Mouse (Mus musculus) lung, postnatal 14 days (tissue): ENCODE data around the gene Ube2i.

ENCODE experiments used
- DNase-seq: peaks from one replicate; pipeline ENCODE4 v3.0.0; 2021

Ube2i gene

DNA sequence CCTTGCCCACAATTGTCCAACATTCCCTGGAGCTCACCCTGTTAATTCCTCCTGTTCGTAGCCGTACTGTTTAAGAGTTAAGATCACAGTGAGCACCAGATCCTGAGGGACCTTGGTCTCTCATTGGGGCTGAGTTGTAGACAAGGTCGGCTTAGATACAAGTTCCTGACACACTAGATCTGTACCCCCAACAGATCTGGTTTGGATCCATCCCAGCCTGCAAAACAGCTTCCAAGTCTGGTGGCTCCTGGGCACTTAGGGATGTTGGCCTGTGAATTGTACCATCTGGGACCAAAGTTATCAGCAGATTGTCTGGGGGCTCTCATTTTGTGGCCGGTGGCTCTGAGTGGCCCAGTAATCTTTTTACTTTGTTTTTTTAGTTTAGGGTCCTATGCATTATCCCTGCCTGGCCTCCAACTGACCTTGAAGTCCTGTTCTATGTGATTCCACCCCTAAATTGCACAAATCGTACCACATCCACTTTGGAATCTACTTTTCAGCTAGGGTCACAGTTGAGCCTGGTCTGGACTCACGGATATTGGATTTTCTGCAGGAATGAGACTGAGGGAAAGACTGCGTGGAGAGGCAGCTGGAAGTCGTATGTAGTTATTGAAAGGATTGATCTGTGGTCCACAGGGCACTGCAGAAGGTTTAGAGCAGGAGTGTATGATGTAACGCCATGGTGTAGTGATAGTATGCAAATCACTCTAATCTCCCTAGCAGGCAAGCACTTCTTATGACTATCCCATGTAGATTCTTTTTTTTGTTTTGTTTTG lies at the start of gene Ube2i:
Gene Ube2i, minus strand, starts transcription at position 52 of the 776 bp plus-strand sequence.
- DNase-seq = no peak

DNA sequence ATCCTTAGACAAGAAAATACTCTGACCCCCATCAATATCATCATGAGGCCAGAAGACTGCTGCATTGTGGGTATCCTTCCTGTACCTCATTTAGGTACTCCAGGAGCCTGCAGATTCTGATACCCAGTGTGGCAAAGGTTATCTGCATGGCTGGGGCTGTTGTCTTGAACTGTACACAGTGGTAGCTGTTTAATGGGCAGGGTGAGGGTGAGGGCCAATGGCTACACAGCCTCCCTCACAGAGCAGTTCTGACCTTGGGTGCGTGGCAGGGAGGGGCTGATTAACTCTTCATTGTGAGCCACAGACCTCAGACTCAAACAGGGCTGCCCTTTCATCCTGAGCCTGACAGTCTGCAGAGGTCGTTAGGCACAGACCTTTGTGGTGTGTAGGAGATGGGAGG lies 48.5 kb upstream of the Ube2i start:
- no peak for DNase-seq

DNA sequence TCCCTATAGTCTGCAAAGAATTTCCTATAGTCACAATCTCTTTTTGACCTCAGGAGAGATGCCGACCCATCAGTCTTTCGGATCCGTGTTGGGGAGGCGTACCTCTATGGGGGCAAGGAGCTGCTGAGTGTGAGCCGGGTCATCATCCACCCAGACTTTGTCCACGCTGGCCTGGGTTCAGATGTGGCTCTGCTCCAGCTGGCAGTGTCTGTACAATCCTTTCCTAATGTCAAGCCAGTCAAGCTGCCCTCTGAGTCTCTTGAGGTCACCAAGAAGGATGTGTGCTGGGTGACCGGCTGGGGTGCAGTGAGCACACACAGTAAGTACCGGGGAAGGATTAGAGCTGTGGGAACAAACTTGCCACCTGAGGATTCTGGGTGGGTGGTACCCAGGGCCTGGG lies 46.4 kb upstream of the Ube2i start:
- DNase-seq = no peak

DNA sequence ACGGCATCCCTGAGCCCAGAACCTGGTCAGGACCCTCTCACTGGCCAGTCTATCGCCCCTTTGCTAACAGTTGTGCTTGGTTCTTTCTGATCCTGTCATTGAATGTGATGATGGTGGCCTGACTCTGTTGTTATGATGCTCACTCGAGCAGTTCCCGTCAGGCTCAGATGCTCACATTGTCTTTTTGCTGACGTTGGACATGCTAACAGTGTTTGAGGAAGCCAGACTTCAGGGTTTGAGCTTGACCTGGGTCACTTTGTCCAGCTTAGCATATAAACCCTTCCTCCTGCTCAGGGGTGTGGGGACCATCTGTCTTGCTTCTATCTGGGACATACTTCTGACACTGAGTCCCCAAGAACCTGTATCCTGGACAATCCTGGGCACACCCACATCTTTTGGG lies 43.9 kb upstream of the Ube2i start, which contains the start of gene Prss29:
Gene Prss29, plus strand, starts transcription at position 301 of the 400 bp plus-strand sequence.
- DNase-seq = no peak

DNA sequence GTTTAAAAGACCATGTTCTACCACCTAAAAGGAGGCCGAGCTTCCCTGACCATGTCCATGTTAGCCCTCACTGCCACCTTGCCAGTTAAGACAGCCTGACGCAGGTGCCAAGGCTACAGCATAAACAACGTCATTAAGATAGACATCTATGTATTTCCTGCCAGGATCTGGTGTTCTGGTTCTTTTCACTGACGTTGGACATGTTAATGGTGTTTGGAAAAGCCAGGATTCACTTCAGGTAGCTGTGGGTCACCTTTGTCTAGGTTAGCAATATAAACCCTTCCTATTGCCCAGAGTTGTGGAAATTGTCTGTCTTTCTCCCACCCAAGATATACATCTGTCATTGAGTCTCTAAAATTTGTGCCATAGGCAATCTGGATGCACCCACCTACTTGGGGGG lies 33.9 kb upstream of the Ube2i start, which contains the start of gene Prss28:
Gene Prss28, plus strand, starts transcription at position 301 of the 400 bp plus-strand sequence.
- no peak for DNase-seq

DNA sequence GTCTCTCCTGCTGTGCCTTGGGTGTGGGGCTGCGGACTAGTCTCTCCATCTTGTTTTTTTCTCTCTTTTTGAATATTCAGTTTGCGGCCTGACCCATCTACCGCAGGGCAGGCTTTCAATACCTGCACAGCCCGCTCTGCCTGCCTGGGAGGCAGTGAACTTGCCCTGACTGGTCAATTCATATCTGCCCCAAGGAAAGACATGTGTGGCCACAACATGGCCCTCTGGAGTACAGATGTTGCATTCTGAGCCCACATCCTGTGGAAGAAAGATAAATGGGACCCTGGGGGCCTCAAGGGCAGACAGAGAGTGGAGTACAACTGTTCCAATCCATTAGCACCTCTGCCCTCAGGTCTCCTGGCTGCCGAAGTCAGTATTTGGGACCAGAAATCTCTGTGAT lies 23.7 kb upstream of the Ube2i start, which contains the start of gene Prss34:
Gene Prss34, plus strand, starts transcription at position 301 of the 400 bp plus-strand sequence.
- DNase-seq = no peak

DNA sequence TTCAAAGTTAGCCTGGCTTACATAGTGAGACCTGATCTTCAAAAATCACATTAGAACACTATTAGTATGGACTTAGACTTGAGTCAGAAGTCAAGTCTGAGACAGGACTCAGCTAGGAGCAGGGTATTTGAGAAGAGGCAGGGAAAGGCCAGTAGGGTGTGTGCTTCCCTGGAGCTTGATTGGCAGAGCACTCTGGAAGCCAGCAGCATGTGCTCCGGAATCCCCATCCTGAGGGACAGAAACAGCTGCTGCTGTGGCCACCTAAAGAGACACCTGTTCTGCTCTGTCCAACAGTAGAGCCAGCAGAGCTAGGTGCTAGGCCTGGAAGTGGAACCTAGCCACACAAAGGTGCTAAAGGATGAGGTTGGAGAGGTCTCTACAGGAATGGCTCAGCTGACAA lies 19.7 kb upstream of the Ube2i start:
- no peak for DNase-seq

DNA sequence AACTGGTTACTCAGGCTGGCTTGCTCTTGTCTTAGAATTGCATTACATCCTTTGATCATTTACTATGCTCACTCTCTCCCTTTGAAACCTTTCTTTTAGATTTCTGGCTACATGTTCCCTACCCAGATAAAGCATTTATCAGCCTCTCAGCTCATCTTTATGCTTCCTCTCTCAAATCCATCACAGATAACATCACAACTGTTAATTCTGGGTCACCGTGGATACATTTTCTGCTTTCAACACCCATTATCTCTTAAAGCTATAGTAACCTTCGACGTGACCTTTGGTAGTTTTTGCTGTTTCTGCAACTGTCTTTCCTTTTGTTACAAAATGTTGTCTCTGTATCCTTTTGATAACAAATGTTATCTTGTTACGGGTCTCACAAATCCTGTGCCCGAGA lies 19.1 kb upstream of the Ube2i start:
- no peak for DNase-seq

DNA sequence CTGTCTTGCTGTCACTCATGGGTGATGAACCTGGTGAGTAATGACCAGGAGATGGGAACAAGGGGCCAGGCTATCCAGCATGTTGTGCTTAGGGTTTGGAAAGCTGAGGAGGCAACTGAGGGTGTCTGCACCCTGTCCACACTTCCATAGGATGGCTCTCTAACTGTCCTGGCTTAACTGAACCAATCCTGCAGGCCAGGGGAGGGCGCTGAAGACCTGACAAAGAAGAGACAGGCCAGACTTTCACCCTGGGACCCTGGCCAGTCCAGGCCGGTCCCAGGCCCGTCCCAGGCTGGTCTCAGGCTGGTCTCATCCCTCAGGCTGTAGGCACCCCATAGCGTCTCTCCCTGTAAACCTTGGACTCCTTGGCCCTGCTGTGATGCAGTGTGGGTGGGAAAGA lies 16.0 kb upstream of the Ube2i start:
- no peak for DNase-seq

DNA sequence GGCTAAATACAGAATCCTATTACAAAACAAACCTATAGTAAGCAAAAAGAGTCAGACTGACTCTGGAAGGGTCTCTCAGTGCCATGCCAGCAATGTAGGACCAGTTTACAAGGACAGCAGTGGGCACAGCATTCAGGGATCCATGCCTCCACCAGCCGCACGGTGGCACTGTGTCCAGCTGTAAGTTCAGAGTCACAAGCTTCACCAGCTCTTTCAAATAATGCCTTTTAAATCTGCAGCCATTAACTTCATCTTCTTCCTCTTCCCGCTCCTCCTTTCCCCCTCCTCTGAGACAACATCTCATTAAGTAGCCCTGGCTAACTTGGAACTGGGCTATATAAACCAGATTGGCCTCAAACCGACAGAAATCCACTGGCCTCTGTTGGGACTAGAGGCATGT lies 14.4 kb upstream of the Ube2i start:
- peak; percentile 49 for DNase-seq

DNA sequence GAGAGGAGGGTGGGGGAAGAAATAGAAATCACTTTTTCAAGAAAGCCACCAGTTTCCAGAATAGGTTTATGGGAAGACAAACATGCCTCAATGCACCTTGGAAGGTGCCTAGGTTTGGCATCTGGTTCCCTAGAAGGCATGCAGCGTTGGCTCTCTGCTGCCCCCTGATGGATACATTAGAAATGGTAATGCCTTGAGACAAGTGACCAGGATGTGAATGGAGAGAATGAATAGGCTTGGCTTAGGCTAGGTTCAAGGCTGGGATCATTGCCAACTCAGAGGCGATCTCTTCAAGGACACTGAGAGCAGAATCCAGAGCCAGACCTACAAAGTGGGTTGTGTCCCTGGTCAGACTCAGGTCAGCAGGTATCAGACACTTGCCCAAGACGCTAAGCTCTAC lies 10.6 kb upstream of the Ube2i start:
- peak; percentile 81 for DNase-seq

DNA sequence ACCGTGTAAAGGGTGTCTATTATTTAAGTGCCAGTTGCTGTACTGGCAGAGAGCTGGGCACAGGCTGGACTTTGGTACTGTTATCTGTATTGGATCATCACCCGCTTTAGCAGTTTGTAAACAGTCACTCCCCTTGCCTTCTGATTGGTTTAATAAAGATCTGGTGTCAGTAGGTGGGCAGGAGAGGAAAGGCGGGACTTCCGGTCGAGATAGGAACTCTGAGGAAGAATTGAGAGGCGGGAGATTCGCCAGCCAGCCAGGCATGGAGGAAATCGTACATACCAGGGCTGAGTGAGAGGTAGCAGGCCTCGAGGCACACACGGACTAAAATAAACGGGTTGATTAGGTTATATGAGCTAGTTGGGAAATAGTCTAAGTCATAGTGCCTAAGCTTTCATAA lies 7.7 kb upstream of the Ube2i start:
- peak; percentile 71 for DNase-seq

DNA sequence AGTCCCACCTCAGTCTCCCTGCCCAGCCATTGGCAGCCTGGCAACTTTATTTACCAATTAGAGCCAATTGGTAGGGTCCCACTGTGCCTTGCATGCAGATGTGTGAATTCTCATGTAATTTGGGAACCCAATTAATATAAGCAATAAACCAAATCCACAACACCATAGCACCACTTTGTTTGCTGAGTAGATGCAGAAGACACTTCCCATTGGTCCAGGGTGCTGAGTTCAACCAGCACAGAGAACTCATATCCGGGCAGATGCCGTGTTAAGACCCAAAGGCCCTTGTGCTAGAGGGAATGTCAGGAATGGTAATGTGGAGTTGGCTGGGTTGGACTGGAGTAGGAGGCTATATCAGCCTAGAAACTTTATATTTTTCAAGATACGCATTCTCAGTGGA lies 1.4 kb upstream of the Ube2i start:
- DNase-seq = no peak

DNA sequence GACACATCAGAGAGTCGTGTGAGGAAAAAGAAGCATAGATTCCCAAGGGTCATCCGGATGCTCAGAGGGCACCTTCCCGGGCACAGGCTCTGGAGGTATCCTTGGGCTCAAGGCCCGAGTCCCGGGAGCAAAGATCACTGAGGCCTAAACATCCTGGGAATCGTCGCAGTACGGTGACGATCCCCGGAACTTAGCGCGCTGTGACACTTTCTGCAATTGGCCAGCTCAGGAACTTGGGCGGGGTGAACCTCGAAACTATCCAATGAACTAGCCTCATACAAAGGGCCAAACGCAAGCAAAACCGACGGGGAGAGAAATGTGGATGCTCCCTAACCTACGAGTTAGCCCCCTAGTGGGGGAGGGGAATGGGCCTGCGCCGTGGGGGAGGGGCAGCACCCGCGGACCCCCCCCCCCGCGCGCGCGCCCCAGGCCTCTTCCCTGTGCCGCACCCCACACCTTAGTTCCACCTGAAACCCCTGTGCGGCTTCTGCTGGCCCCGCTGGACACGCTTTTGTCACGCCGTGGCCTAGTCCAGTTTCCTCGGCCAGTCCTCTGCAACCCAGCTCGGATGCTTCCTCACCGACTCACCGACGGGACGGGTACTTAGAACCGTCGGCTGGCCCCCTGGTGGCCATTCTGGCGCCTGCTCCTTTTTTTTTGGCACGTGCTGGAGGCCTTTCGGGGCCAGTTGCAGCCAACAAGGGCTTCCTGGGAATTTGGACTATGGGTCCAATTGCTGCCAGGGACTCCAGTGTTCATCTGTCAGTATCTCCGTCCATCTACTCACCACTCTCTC lies 518 bp downstream of the Ube2i start:
- DNase-seq = peak; percentile 94

DNA sequence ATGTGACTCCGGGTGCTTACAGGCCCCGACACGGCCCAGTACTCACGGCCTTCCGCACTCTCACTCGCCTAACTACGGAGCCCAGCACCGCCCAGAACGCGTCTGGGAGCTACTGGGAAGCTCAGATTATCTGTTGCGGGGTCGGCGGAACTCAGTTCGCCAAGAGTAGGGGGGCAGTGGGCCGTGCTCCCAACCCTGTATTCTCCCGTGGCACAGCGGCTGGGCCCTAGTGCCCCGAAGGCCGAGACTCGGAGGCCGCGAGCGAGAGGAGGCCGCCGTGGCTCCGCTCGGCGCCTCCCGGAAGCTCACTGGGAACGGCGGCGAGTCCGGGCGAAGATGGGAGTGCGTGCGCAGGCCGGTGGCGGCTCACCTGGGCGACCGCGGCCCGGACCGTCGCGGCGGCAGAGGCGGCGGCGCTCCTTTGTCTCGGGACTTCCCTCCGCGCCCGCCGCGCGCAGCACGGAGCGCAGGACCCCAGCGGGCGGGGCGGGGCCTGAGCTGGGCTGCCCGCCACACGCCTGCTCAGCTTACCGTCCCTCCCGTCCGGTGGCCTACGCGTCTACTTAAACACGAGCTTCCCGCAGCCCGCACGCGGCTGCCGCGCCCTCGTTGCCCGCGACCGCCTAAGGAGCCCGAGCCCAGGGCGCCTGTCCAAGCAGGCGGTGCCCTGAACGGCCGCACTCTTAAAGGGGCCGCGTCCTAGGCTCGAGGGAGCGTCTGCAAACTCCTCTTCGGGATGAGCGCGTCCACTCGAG lies 1.3 kb downstream of the Ube2i start:
- DNase-seq = peak; percentile 88

DNA sequence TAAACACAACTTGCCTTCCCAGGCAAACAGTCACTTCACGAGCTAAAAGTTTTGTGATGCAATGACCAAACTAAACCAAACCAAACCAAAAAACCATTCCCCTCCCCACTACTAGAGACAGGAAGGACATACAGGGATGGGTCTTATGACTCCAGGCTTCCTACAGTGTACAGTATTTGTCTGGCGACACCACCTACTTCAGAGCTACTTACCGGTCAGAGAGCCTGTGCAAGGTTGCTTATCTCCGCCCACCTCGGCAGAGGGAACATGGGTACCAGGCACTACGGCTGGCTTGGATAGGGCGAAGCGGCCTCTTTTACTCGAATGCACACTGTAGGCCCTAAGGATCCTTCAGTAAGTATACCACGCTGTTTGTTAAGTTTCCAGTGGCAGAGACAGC lies 2.1 kb downstream of the Ube2i start:
- DNase-seq = peak; percentile 23

DNA sequence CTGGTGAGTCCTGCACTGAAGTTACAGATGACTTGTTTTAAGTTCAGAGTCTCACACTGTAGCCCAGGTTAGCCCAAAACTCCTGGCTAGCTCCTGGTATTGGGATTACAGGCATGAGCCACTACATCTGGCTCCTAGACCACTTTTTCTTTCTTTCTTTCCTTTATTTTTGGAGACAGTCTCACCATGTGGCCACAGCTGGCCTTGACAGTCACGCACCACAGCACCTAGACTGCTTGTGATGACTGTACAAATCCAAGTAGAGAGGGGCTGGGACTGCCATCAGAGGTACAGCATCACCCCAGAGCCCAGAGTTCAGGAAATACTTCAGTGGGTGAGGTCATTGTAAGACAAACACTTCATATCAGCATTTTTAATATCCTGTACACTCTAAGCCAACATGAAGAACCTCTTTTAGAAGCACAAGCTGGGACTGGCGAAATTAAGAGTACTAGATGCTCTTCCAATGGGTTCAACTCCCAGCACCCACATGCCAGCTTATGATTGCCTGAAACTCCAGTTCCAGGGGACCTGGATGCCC lies 3.6 kb downstream of the Ube2i start:
- no peak for DNase-seq

DNA sequence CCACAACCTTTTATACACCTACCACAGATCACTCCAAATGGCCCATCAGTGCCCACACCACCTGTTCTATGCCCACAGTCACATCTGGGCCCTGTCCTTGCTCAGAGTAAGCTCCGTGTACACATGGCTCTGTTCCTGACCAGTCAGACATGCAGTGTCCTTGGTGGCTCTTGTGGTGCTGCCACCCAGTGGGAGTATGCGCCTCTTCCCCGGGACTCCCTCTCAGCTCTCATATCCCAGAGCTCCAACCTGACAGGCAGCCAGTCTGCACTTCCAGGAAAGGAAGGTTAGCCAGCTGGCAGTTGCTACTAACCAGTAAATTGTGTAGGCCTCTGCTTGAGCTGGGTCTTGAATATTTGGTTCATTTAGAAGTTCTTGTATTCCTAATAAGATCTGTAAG lies 10.0 kb downstream of the Ube2i start:
- no peak for DNase-seq

DNA sequence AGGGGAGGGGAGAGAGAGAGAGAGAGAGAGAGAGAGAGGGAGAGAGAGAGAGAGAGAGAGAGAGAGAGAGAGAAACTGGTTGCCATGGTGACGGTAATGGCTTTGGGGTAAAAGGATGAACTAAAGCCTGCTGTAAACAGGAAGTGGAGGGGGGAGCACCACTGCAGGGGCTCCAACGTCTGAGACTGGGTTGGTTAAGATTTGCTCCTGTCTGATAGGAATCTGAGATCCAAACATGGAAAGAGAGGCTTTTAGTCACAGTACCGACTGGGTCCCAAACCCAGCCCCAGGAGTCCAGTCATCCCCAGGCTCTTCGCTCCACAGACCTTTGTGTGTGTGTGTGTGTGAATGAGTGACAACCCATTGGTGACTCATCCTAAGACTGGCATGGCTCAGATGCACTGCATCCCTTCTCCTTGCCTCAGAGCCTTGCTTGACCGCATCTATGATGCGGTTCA lies 16.6 kb downstream of the Ube2i start:
- DNase-seq = no peak

DNA sequence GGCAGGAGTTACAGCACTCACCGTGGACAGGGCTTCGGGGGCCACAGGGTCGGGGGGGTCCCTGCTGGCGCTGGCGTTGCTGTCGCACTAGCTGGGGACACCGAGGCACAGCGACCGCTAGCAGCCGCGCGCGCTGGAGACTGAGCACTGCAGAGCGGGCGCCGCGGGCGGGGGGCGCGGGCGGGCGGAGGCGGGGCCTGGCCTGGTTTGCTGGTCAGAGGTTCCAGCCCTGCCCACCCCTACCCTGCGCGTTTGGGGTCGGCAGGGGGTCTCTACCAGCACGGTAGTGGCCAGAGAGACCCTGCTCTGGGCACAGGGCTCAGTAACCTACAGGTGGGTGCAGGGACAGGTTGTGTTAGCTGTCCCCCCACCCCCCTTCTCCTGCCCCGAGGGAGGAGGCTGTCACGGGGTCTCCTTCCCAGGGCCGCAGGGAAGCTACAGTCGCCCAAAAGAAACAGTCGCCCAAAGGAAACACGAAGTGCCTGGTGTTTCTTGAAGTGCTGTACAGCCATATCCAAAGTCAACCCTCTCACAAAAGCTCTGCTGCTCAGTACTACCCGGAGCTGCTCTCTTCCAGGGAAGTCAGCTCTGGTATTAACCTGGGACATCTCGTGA lies 18.2 kb downstream of the Ube2i start, which contains the start of gene Baiap3:
Gene Baiap3, minus strand, starts transcription at position 225 of the 615 bp plus-strand sequence.
- DNase-seq = peak; percentile 15

DNA sequence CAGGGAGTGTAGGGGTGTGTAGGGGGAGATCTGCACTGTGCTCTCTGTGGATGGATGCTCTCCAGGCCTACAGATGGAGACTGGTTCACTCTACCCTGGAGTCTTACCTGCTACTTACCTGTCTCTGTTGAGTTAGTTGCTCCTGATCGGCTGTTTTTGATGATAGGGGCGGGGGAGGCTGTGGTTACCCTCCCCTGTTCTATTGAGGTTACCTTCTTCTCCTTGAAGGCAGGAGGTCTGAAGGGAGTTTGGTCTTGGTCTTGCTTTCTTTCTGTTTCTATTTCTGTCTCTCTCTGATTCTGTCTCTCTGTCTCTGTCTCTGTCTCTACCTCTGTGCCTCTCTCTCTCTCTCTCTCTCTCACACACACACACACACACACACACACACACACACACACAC lies 19.3 kb downstream of the Ube2i start:
- DNase-seq = no peak

DNA sequence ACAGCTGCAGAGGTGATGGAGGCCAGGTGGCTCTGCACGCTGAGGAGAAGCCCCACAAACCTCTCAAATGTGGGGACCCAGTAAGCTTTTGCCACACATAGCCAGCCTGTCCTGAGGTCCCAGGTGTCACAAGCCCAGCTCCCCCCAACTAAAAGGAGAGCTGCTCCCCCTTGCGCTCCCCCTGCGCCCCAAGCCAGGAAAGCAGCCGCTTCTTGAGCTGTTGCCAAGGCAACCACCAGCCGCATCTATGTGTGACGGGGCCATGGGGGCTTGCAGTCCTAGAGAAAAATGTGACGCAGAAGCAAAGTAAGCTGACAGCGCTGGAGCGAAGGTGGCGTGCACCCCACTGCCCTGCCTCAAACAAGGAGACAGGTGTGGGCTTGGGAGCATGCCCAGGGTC lies 20.7 kb downstream of the Ube2i start:
- no peak for DNase-seq
